Mouse (Mus musculus) embryonic fibroblast, embryonic 13.5 days (primary cell): Measurements from ENCODE around the gene Lypla2.

Source experiments
- CTCF ChIP-seq: IDR thresholded peaks from 2 replicates; pipeline ENCODE4 v1.5.1; 2011; ENCODE audit warnings: mild to moderate bottlenecking, control low read depth, low read length, moderate library complexity, borderline replicate concordance; ENCODE audit not compliant: insufficient read depth
- POLR2A ChIP-seq: IDR thresholded peaks from 2 replicates; pipeline ENCODE4 v1.6.1; 2011; ENCODE audit warnings: low read depth, mild to moderate bottlenecking, control low read depth, low read length, moderate library complexity

- no peak for TF ChIP-seq CTCF
- no peak for TF ChIP-seq POLR2A
These were observed 12.8 kb upstream of the Lypla2 start for GRCm38 (mm10) chr4:135985193-135985592.
